Mouse (Mus musculus) C2C12 (cell line): ENCODE measurements around the gene Sycp3.

Experiments
- CEBPB ChIP-seq: IDR thresholded peaks from one replicate; pipeline ENCODE4 v1.6.1; 2011; ENCODE audit warnings: low read depth, mild to moderate bottlenecking, control low read depth, moderate library complexity
- CTCF ChIP-seq: IDR thresholded peaks from one replicate; pipeline ENCODE4 v1.5.1; 2011; ENCODE audit not compliant: control insufficient read depth, insufficient read depth, insufficient read length
- MAX ChIP-seq: IDR thresholded peaks from one replicate; pipeline ENCODE4 v1.6.1; 2011; ENCODE audit warnings: mild to moderate bottlenecking, control low read depth

GRCm38 (mm10) chr10:88451221-88451620 lies 8.1 kb upstream of the Sycp3 start:
- TF ChIP-seq CTCF, result no peak
- no peak for TF ChIP-seq MAX
- TF ChIP-seq CEBPB, result no peak
